Mouse (Mus musculus) bone marrow macrophage, adult 2 months (primary cell): ENCODE data around the gene Slc6a20b. TPM values are rescaled to one million over a fixed set of nuclear protein-coding genes. Genes with fewer than 3 reads are reported as not detected.
"Not testable (repeated sequence)": the region's sequence is repeated elsewhere in the genome, so short reads cannot be mapped to it uniquely, and the experiment has no call there.

Experiments used
- H3K27ac ChIP-seq: 2 replicates; pipeline ENCODE4 v1.5.1; 2012; ENCODE audit warnings: low read depth, low read length; ENCODE audit not compliant: insufficient read depth
- H3K4me1 ChIP-seq: 2 replicates; pipeline ENCODE4 v1.6.1; 2012; ENCODE audit warnings: low read length; ENCODE audit not compliant: control insufficient read depth, insufficient read depth
- H3K4me3 ChIP-seq: 2 replicates; pipeline ENCODE4 v1.5.1; 2012; ENCODE audit warnings: mild to moderate bottlenecking, low read length, moderate library complexity; ENCODE audit not compliant: insufficient read depth
- CTCF ChIP-seq: IDR thresholded peaks from 2 replicates; pipeline ENCODE4 v1.5.1; 2012; ENCODE audit warnings: low read depth, mild to moderate bottlenecking, low read length, moderate library complexity
- POLR2A ChIP-seq: IDR thresholded peaks from 2 replicates; pipeline ENCODE4 v1.6.1; 2012; ENCODE audit warnings: mild to moderate bottlenecking, low read depth, low read length, borderline replicate concordance
- polyA plus RNA-seq: library from polyadenylated mRNA; stranded (reverse); fragments of >200 nt; gene quantifications from 2 replicates; pipeline ENCODE4 v1.2.4, GENCODE M21; 2012; ENCODE audit not compliant: missing spikeins, insufficient read depth, insufficient read length

Gene Slc6a20b
- polyA plus RNA-seq, result 0.12 TPM in 1 of 2 replicates, not detected in the other

DNA sequence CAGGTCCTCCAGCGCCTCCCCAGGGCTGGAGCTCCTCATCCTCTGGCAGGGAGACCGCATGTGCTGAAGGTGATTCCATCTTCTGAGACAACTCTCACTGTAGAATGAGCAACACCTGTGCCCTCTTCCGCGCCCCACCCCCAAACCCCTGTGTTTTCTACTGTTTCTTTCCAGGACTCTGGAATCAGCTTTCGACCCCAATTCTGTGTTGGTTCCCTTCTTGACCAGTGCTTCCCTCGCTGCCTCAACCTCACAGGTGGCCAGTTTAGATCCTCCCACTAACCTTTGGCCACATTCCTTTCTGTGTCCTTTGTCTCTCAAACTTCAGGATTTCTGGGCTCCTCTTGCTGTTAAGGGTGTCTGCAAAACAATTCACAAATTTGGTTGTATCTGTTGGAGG is at the start of gene Slc6a20b:
TSS of gene Slc6a20b (minus strand) at position 285 of the 400 bp plus-strand sequence.
- Histone ChIP-seq H3K4me1 (no peaks in the 10 kb centered on the region; the same call in 1 of the 2 replicates), H3K27ac (no peak within 1 kb of the TSS), H3K4me3 (no peak within 1 kb of the TSS)
- TF ChIP-seq POLR2A (no peak), CTCF (no peak)

DNA sequence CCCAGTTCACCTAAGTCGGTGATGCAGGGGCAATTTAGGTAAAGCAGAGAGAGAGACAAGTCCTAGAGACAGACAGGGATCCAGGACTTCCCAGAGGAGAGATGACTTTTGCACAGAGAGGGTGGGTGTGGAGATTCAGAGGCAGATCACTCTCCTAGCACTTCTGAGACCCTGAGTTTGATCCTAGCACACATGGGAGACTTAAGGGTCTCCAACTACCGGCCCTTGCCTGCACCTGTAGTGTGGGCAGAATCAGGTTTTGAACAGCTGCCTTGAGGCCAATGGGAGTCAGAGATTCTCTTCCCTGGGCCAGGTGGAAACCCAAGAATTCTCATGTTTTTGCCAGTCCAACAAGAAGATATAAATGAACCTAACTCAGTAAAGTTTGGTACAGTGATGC is 46.8 kb upstream of the Slc6a20b start:
- Histone ChIP-seq H3K4me1 (peaks cover 19% of the 10 kb centered on the region), H3K27ac (no peak overlapping the region), H3K4me3 (no peak overlapping the region)
- no peak for TF ChIP-seq CTCF
- TF ChIP-seq POLR2A, result no peak

DNA sequence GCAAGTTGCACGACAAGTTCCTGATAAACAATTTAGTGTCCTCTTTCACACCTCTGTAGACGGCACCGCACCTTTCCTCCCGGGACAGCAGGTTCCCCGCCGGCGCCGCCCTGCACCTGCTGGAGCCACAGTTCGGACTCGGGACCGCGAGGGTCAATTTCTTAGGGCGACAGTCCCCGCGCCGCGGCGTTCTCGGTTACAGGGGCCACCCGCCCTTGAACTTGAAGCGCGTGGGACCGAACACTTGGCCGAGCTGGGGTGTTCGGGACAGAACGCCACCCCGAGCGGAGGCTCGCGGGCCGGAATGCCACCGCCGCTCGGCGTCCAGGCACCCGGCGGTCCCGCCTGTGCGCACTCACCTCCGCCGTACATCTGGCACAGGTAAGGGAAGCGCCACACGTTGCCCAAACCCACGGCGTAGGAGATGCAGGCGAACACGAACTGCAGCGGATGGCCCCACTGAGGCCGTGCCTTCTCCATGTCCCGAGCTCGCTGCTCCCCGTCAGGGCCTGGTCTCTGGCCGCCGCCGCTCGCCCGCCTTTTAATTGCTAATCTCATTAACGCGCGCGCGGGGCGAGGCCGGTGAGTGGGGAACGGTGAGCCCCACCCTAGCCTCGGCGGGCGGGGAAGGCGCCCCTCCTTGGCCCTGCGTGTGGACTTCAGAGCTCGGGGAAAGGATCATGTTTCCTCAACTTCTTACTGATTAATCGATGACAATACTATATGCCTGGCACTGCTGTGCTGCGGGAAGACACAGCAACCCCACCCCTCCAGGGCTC is 46.2 kb upstream of the Slc6a20b start, which contains the start of the genes Ccr9 and Slc6a20a:
TSS of gene Ccr9 (plus strand) at position 113 of the 779 bp plus-strand sequence.
TSS of gene Slc6a20a (minus strand) at position 559 of the 779 bp plus-strand sequence.
- Histone ChIP-seq H3K4me1 (peaks cover 14% of the 10 kb centered on the region), H3K4me3 (peak within 1 kb of the TSS; percentile 58), H3K27ac (no peak within 1 kb of the TSS)
- no peak for TF ChIP-seq POLR2A

DNA sequence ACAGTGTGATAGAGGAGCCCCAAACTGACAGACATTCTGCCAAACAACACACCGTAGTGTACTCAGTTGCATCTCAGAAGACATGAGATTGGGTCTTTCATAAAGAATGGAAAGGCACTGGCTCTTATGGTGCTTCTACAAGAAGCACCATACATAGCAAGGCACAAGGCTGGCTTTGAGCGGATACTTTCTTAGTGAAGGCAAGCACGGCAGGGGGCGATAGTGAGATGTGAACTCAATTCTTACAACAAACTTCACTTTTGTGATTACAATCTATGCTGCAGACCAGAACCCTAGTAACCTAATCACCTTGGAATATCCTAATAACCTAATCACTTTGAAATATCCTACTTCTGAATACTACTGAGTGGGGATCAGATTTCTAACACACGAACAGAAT is 33.3 kb upstream of the Slc6a20b start:
- Histone ChIP-seq H3K4me1 (no peaks in the 10 kb centered on the region), H3K27ac (no peak overlapping the region), H3K4me3 (no peak overlapping the region)
- TF ChIP-seq POLR2A, result no peak
- no peak for TF ChIP-seq CTCF

DNA sequence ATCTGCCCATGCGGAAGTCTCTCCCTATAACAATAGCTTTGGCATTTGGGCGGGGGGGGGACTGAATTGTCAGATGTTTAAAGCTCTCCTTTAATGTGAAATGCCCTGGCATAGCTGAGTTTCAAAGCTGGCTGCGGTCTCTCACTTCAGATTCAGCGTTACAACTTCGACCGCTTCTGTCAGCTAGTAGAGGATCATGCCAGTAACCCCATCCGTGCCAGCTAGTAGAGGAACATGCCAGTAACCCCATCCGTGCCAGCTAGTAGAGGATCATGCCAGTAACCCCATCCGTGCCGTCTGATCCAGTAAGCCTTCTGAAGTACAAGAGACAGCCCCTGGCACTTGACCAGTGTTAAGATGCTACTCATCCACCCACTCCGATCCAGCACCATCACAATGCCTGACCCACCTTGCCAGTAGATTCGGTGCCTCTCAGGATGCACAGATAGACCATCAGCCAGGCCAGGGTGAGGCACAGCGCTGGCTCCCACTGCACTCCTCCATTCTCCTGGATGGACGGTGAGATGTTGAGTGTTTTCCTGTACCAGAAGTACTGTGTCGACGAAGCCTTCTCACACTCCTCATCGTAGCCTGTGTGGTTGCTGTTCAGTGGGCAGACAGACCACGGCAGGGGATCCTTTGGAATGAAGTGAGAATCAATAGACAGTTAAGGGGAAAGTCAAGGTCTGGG is 27.8 kb upstream of the Slc6a20b start:
- not testable (repeated sequence) for H3K4me1 ChIP-seq, H3K27ac ChIP-seq, H3K4me3 ChIP-seq

DNA sequence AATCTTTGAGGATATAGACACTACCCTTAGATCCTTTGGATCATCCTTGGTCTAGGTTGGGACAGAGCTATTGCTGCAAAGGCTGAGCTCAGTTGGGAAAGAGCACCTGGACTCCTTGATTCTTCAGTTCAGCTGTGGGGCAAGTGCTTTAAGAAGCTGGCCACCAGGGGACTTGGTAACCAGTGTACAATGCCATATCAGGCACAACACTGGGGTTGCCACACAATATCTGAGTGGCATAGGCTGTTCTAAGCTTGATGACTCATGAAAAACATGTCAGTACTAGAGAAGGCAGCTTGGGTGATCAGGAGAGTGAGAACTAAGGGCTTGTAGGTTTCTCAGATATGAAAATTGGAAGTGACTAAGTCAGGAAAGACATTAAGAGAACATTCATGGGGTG is 26.6 kb upstream of the Slc6a20b start:
- H3K27ac ChIP-seq, result no peak overlapping the region
- TF ChIP-seq CTCF (no peak), POLR2A (no peak)
- H3K4me1 ChIP-seq, result no peaks in the 10 kb centered on the region
- H3K4me3 ChIP-seq, result no peak overlapping the region

DNA sequence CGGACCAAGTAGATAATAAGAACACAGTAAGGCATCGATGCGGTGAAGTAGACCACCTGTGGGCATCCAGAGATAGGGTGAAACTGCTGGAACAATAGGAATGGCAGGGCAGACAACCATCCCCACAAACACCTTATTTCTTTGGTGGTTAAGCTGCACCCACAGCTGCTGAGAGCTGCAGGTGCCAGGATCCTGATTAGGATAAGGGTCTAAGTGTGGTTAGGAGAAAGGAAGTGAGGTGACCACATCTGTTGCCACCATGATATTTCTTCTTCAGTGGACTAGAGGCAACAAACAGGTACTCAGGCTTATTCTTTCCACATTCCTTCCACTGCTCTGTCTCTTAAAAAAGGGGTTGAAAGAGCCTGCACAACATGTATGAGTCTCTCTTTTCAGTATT is 25.1 kb upstream of the Slc6a20b start:
- TF ChIP-seq CTCF, result no peak
- no peak for TF ChIP-seq POLR2A
- Histone ChIP-seq H3K4me3 (no peak overlapping the region), H3K4me1 (no peaks in the 10 kb centered on the region), H3K27ac (no peak overlapping the region)

DNA sequence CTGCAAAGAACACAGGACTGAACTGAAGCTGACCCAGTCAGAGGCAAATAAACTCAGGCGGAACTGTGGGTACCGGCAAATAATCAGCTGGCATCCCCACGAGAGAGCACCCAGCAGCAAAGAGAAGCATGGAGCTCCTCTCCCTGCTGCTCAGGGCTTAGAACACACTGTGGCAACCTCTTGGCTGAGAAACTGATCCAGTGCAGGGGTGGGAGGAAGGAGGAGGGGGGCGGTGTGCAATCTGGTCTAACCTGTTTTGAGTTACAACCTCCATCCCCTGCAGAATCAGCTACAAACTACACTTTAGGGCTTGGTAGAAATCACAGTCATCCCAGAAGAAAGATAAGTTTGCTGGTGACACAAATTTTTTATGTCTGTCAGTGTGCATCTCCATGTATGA is 19.0 kb upstream of the Slc6a20b start:
- H3K4me1 ChIP-seq, result no peaks in the 10 kb centered on the region
- no peak overlapping the region for H3K27ac ChIP-seq
- H3K4me3 ChIP-seq, result no peak overlapping the region
- TF ChIP-seq CTCF (no peak), POLR2A (no peak)

DNA sequence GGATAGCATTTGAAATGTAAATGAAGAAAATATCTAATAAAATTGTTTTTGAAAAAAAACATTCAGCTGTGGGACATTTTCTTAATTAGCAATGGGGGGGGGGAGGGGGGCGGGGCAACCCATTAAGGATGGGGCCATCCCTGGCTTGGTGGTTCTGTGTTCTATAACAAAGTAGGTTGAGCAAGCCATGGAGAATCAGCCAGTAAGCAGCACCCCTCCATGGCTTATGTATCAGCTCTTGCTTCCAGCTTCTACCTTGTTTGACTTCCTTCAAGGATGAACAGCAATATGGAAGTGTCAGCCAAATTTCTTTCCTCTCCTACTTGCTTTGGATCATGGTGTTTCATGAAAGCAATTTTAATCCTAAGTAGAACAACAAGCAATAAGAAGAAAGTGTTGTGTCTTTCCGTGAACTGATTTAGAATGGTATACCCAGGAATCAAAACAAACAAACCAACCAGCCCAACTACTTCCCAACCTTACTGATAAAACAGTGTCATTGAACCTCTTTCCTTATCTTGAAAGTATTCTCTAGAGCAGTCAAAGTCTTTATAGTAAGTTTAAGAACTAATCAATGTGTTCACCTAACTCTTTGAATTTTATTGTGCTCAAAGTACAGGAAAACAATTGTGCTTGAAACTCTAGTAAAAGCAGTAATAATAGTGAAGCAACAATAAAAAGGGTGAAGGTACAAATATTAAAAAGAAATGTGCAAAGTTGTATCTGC is 17.6 kb upstream of the Slc6a20b start:
- H3K27ac ChIP-seq, result no peak overlapping the region
- H3K4me1 ChIP-seq, result no peaks in the 10 kb centered on the region
- TF ChIP-seq POLR2A (no peak), CTCF (no peak)
- no peak overlapping the region for H3K4me3 ChIP-seq

DNA sequence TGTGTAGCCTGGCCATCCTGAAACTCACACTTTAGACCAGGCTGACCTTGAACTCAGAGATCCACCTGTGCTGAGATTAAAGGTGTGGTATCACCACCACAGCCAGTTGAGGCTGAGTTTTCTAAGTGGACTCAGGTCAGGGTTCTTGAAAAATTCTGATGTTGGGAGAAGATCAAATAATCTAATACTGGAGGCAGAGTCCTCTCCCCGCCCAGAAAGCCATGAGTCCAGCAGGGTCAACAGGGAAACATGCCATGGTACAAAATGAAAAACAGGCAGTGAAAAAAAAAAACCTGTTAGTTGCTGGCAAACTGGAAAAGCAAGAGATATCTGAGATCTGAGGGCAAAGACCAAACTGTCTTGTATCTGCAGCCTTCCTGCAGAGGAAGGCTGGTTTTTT is 7.7 kb upstream of the Slc6a20b start:
- no peak for TF ChIP-seq CTCF
- no peak for TF ChIP-seq POLR2A
- H3K27ac ChIP-seq, result no peak overlapping the region

More for the DNA sequence above, 7.7 kb upstream of the Slc6a20b start:
- 0 out of 2 replicates have a peak, but pooled peaks cover 2% of the 10 kb centered on the region for H3K4me1 ChIP-seq
- no peak overlapping the region for H3K4me3 ChIP-seq
